ENCODE assay signal across 26 mouse cellular contexts in the genomic region with DNA sequence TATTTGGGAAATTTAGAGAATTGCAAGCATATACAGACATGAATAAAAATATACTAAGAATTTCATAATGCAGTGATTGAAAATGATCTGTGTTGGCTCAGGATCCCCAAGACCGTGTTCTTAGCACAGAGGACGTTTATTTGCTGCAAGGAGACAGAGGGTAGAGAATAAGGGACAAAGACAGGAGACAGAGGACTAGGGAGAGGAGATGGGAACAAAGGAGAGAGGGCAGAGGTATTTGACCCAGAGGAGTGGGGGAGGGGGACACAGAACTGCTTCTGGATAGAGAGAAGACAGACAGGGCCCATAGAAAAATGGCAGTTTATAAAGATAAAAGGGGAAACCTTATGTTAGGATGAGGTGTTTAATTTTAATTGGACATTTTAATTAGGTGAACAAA.
A peak's percentile ranks its signal among the peaks of the same experiment; 100 is the strongest.
DNase-seq lines count a peak whose midpoint lies in the region; ATAC-seq and TF ChIP-seq lines count a peak whose summit lies in the region.
"Had no signal": no experiment of that assay in that cellular context is flagged by ENCODE, and none has a peak within 500 bp of the region (broad histone marks: within the 10 kb centered on the region; RNA-seq: fewer than 3 reads in every experiment).

No protein-coding gene starts in this region.

- H3K27ac ChIP-seq in hindbrain, embryonic 10.5 days, result peak overlapping the region; percentile 13; the same call in 1 of the 2 replicates
- H3K27ac ChIP-seq in hindbrain, postnatal 0 days, result no peak overlapping the region
- no peak overlapping the region for H3K27ac ChIP-seq in midbrain, embryonic 13.5 days
- H3K27ac ChIP-seq in midbrain, embryonic 16.5 days (ENCODE audit: low read length), result no peak overlapping the region
- H3K27ac ChIP-seq in hindbrain, embryonic 12.5 days, result peak overlapping the region; percentile 60
- no peak overlapping the region for H3K27ac ChIP-seq in hindbrain, embryonic 16.5 days (ENCODE audit: low read depth, low read length)
- H3K27ac ChIP-seq: forebrain, embryonic 10.5 days; forebrain, embryonic 13.5 days; heart, adult 2 months; heart, embryonic 10.5 days; heart, embryonic 13.5 days had no signal

- no peak overlapping the region for H3K9ac ChIP-seq in hindbrain, postnatal 0 days (replicated peaks; ENCODE audit: low read length)
- no peak overlapping the region for H3K9ac ChIP-seq in midbrain, embryonic 13.5 days (replicated peaks)
- no peak overlapping the region for H3K9ac ChIP-seq in midbrain, embryonic 16.5 days (ENCODE audit: low read depth, low read length)
- H3K9ac ChIP-seq in hindbrain, embryonic 12.5 days, result no peak overlapping the region
- H3K9ac ChIP-seq in hindbrain, embryonic 16.5 days (ENCODE audit: low read depth, low read length), result no peak overlapping the region
- H3K9ac ChIP-seq: forebrain, embryonic 13.5 days; heart, embryonic 13.5 days had no signal

- H3K4me1 ChIP-seq in hindbrain, embryonic 10.5 days (replicated peaks), result peaks cover 12% of the 10 kb centered on the region
- no peaks in the 10 kb centered on the region for H3K4me1 ChIP-seq in hindbrain, postnatal 0 days (ENCODE audit: insufficient read depth, low read length)
- H3K4me1 ChIP-seq in midbrain, embryonic 13.5 days (replicated peaks), result 0 out of 2 replicates have a peak, but pooled peaks cover 5% of the 10 kb centered on the region
- H3K4me1 ChIP-seq in midbrain, embryonic 16.5 days (ENCODE audit: control insufficient read depth, insufficient read depth, low read length), result no peaks in the 10 kb centered on the region
- no peaks in the 10 kb centered on the region for H3K4me1 ChIP-seq in hindbrain, embryonic 12.5 days
- no peaks in the 10 kb centered on the region for H3K4me1 ChIP-seq in hindbrain, embryonic 16.5 days (ENCODE audit: control insufficient read depth, insufficient read depth, low read depth, low read length)
- H3K4me1 ChIP-seq: heart, embryonic 10.5 days; heart, embryonic 13.5 days had no signal

- 19% methylated on average over 2 of the region's 2 CpGs for WGBS in hindbrain, embryonic 10.5 days
- WGBS in hindbrain, postnatal 0 days, result 19% methylated on average over 2 of the region's 2 CpGs
- 0% methylated on average over 2 of the region's 2 CpGs for WGBS in midbrain, embryonic 13.5 days
- 12% methylated on average over 2 of the region's 2 CpGs for WGBS in midbrain, embryonic 16.5 days
- WGBS in hindbrain, embryonic 12.5 days, result 18% methylated on average over 2 of the region's 2 CpGs
- 16% methylated on average over 2 of the region's 2 CpGs for WGBS in hindbrain, embryonic 16.5 days

- H3K36me3 ChIP-seq in hindbrain, embryonic 10.5 days, result no peaks in the 10 kb centered on the region
- no peaks in the 10 kb centered on the region for H3K36me3 ChIP-seq in hindbrain, postnatal 0 days (ENCODE audit: insufficient read depth, low read length)
- no peaks in the 10 kb centered on the region for H3K36me3 ChIP-seq in midbrain, embryonic 13.5 days
- H3K36me3 ChIP-seq in midbrain, embryonic 16.5 days (ENCODE audit: control insufficient read depth, insufficient read depth, low read length), result no peaks in the 10 kb centered on the region
- no peaks in the 10 kb centered on the region for H3K36me3 ChIP-seq in hindbrain, embryonic 12.5 days
- no peaks in the 10 kb centered on the region for H3K36me3 ChIP-seq in hindbrain, embryonic 16.5 days (ENCODE audit: control insufficient read depth, insufficient read depth, low read length)
- H3K36me3 ChIP-seq: forebrain, embryonic 10.5 days; G1E; heart, embryonic 10.5 days; heart, embryonic 13.5 days had no signal

- H3K9me3 ChIP-seq in hindbrain, embryonic 10.5 days, result no peaks in the 10 kb centered on the region
- no peaks in the 10 kb centered on the region for H3K9me3 ChIP-seq in hindbrain, postnatal 0 days (ENCODE audit: low read length)
- H3K9me3 ChIP-seq in midbrain, embryonic 13.5 days, result no peaks in the 10 kb centered on the region
- H3K9me3 ChIP-seq in midbrain, embryonic 16.5 days (replicated peaks; ENCODE audit: control insufficient read depth, low read length, poor library complexity, severe bottlenecking), result no peaks in the 10 kb centered on the region
- no peaks in the 10 kb centered on the region for H3K9me3 ChIP-seq in hindbrain, embryonic 12.5 days (replicated peaks)
- H3K9me3 ChIP-seq in hindbrain, embryonic 16.5 days (ENCODE audit: control insufficient read depth, low read length), result no peaks in the 10 kb centered on the region
- H3K9me3 ChIP-seq: forebrain, embryonic 10.5 days; forebrain, embryonic 13.5 days; heart, embryonic 10.5 days; heart, embryonic 13.5 days had no signal

- no peak overlapping the region for H3K4me3 ChIP-seq in hindbrain, embryonic 10.5 days
- no peak overlapping the region for H3K4me3 ChIP-seq in hindbrain, postnatal 0 days (ENCODE audit: low read length)
- no peak overlapping the region for H3K4me3 ChIP-seq in midbrain, embryonic 13.5 days (replicated peaks)
- no peak overlapping the region for H3K4me3 ChIP-seq in midbrain, embryonic 16.5 days (ENCODE audit: low read depth, low read length)
- H3K4me3 ChIP-seq in hindbrain, embryonic 12.5 days, result no peak overlapping the region
- no peak overlapping the region for H3K4me3 ChIP-seq in hindbrain, embryonic 16.5 days (ENCODE audit: low read length)
- H3K4me3 ChIP-seq: forebrain, embryonic 10.5 days; forebrain, embryonic 13.5 days; heart, adult 2 months; heart, embryonic 10.5 days; heart, embryonic 13.5 days had no signal

- DNase-seq in hindbrain, embryonic 10.5 days (ENCODE audit: low spot score), result peak; percentile 4
- DNase-seq in hindbrain, postnatal 0 days (ENCODE audit: low spot score), result no peak
- DNase-seq in urinary bladder, adult 18-20 months (ENCODE audit: low spot score in 2 of 2), result no peak
- DNase-seq: adrenal gland, adult 2 months; adrenal gland, postnatal 14 days; B cell, adult 2 months; cerebellum, adult 11 months; cerebellum, adult 2 months; cerebellum, adult 9-11 months; cerebellum, postnatal 25 days; gastrocnemius, postnatal 10 days; gastrocnemius, postnatal 36 days; heart, adult 2 months; heart, postnatal 14 days; heart, postnatal 4 days had no signal

- ATAC-seq in hindbrain, postnatal 0 days, result no peak
- 0 out of 2 replicates have a peak, but pooled peaks have one; percentile 20 for ATAC-seq in midbrain, embryonic 13.5 days
- ATAC-seq in midbrain, embryonic 16.5 days, result no peak
- 0 out of 2 replicates have a peak, but pooled peaks have one; percentile 27 for ATAC-seq in hindbrain, embryonic 12.5 days (ENCODE audit: low FRiP score)
- 0 out of 2 replicates have a peak, but pooled peaks have one; percentile 14 for ATAC-seq in hindbrain, embryonic 16.5 days
- ATAC-seq: forebrain, embryonic 13.5 days; forebrain, embryonic 16.5 days had no signal

- no peak overlapping the region for H3K4me2 ChIP-seq in hindbrain, postnatal 0 days (ENCODE audit: low read depth, low read length)
- H3K4me2 ChIP-seq in midbrain, embryonic 13.5 days (replicated peaks), result no peak overlapping the region
- H3K4me2 ChIP-seq in midbrain, embryonic 16.5 days (ENCODE audit: low read length), result no peak overlapping the region
- H3K4me2 ChIP-seq in hindbrain, embryonic 12.5 days (replicated peaks), result no peak overlapping the region
- no peak overlapping the region for H3K4me2 ChIP-seq in hindbrain, embryonic 16.5 days (ENCODE audit: low read length)
- H3K4me2 ChIP-seq: forebrain, embryonic 13.5 days; heart, embryonic 13.5 days had no signal

- no peaks in the 10 kb centered on the region for H3K27me3 ChIP-seq in hindbrain, embryonic 10.5 days (ENCODE audit: insufficient read depth, poor library complexity, severe bottlenecking)
- H3K27me3 ChIP-seq in hindbrain, postnatal 0 days (ENCODE audit: insufficient read depth, low read length), result no peaks in the 10 kb centered on the region
- H3K27me3 ChIP-seq in midbrain, embryonic 13.5 days, result no peaks in the 10 kb centered on the region
- no peaks in the 10 kb centered on the region for H3K27me3 ChIP-seq in midbrain, embryonic 16.5 days (ENCODE audit: control insufficient read depth, insufficient read depth, low read depth, low read length)
- no peaks in the 10 kb centered on the region for H3K27me3 ChIP-seq in hindbrain, embryonic 12.5 days
- no peaks in the 10 kb centered on the region for H3K27me3 ChIP-seq in hindbrain, embryonic 16.5 days (replicated peaks; ENCODE audit: control insufficient read depth, insufficient read depth, low read length)
- H3K27me3 ChIP-seq: CH12.LX; forebrain, embryonic 13.5 days; heart, embryonic 13.5 days had no signal

- no peak for TF ChIP-seq CTCF in hindbrain, postnatal 0 days (IDR thresholded peaks at IDR 0.05; ENCODE audit: low read depth)

Comparison
In these comparisons a context has a peak if more than half of its experiments do, and no peak if none do; other contexts are left out.
1. H3K27ac ChIP-seq: peak in hindbrain, embryonic 10.5 days (single experiment) and hindbrain, embryonic 12.5 days (single experiment); none in hindbrain, postnatal 0 days (single experiment), midbrain, embryonic 13.5 days (single experiment), midbrain, embryonic 16.5 days (single experiment) and hindbrain, embryonic 16.5 days (single experiment).
2. ATAC-seq: peak in midbrain, embryonic 13.5 days (single experiment), hindbrain, embryonic 12.5 days (single experiment) and hindbrain, embryonic 16.5 days (single experiment); none in hindbrain, postnatal 0 days (single experiment) and midbrain, embryonic 16.5 days (single experiment).